Mouse (Mus musculus) cortical plate, adult 2 months (tissue): ENCODE data around the gene Chn2. TPM values are rescaled to one million over a fixed set of nuclear protein-coding genes. Genes with fewer than 3 reads are reported as not detected.

Source experiments
- H3K27ac ChIP-seq: fragments of 200-500 bp; 2 replicates; pipeline ENCODE4 v1.5.1; 2012; ENCODE audit warnings: low read length, control low read depth, inconsistent platforms; ENCODE audit not compliant: insufficient read depth
- H3K4me1 ChIP-seq: fragments of 200-500 bp; 2 replicates; pipeline ENCODE4 v1.6.1; 2011; ENCODE audit warnings: low read length; ENCODE audit not compliant: control insufficient read depth, insufficient read depth
- H3K4me3 ChIP-seq: fragments of 200-500 bp; 2 replicates; pipeline ENCODE4 v1.5.1; 2011; ENCODE audit warnings: mild to moderate bottlenecking, low read length, control low read depth; ENCODE audit not compliant: insufficient read depth
- CTCF ChIP-seq: fragments of 200-500 bp; IDR thresholded peaks from 2 replicates; pipeline ENCODE4 v1.5.1; 2011; ENCODE audit warnings: mild to moderate bottlenecking, control low read depth, low read length; ENCODE audit not compliant: insufficient read depth; ENCODE audit errors: extremely low read depth
- POLR2A ChIP-seq: fragments of 200-500 bp; IDR thresholded peaks from 2 replicates; pipeline ENCODE4 v1.6.1; 2011; ENCODE audit warnings: mild to moderate bottlenecking, low read length, control low read depth; ENCODE audit not compliant: insufficient read depth; ENCODE audit errors: extremely low read depth
- polyA plus RNA-seq: library from polyadenylated mRNA; depleted of rRNA; stranded (reverse); fragments of >200 nt; gene quantifications from 2 replicates; pipeline ENCODE4 v1.2.3, GENCODE M21; 2012

The Chn2 gene
- polyA plus RNA-seq, 1 experiment: 54.9 TPM

DNA sequence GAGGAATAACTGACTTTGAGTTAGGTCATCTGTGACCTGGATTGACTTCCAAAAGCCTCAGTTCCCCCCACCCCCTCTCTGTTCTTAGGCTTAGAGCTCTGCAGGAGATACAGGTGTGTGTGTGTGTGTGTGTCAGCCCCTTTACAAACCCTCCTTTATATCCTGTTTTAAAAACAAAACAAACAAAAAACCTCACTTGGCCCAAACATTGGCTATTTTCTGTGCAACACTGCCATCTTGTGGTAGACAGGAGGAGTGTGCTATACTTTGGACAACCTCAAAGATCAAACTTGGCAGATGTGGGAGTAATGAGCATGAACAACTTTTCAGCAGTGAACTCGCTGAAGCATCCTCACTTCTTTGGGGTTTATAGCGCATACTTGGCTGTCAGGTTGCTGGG is 189.5 kb downstream of the Chn2 start:
- Histone ChIP-seq H3K4me3 (no peak overlapping the region), H3K4me1 (no peaks in the 10 kb centered on the region), H3K27ac (no peak overlapping the region)
- TF ChIP-seq POLR2A: no peak
- peak; percentile 74; the same call in 1 of the 2 replicates for TF ChIP-seq CTCF

DNA sequence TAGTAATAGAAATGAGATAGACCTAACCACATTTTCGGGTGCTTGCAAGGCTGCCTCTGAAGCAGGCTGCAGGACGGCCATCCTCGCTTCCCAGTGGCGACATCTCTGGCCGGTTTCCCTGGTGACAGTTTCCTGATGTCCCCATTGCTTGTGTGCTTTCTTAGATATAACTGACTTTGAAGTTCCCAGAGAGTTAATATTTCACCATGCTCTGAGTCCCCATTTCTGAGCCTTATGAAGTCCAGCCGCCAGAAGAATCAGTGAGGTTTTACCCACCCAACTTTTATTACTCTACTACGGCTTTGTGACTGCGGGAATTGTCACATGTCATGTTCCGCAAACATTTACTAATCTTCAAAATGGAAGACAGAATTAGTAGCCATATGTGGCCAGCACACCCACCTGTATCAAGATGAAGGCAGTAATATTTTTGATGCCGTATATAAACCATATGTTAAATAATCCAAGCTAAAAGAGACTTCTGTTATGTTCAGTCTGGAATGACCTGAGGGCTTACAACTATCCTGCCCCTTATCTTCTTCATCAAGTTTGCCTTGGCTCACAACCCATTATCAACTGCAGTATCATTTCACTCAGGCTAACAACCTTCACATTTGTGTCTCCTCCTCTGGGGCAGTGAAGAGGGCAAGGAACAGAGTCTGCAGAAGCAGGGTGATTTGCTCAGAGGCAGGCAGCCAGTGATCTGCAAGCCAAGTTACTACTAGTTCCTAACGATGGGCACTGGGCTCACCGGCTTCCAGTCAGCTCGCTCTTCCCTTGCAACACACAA is 192.6 kb downstream of the Chn2 start:
- H3K4me1 ChIP-seq: no peaks in the 10 kb centered on the region; the same call in 1 of the 2 replicates
- no peak overlapping the region for H3K27ac ChIP-seq
- no peak overlapping the region for H3K4me3 ChIP-seq
- TF ChIP-seq CTCF: no peak
- no peak for TF ChIP-seq POLR2A

GRCm38 (mm10) chr6:54236441-54236840 is 197.1 kb downstream of the Chn2 start:
- no peaks in the 10 kb centered on the region; the same call in 1 of the 2 replicates for H3K4me1 ChIP-seq
- TF ChIP-seq POLR2A: no peak
- no peak for TF ChIP-seq CTCF
- no peak overlapping the region for H3K27ac ChIP-seq
- no peak overlapping the region for H3K4me3 ChIP-seq

- Histone ChIP-seq H3K4me3 (no peak overlapping the region), H3K4me1 (peaks cover 7% of the 10 kb centered on the region), H3K27ac (peak overlapping the region; percentile 42; the same call in 1 of the 2 replicates)
- TF ChIP-seq POLR2A: no peak
- no peak for TF ChIP-seq CTCF
These were observed 202.4 kb downstream of the Chn2 start for GRCm38 (mm10) chr6:54241761-54242160.

- Histone ChIP-seq H3K27ac (peak overlapping the region; percentile 69; the same call in 1 of the 2 replicates), H3K4me1 (peaks cover 7% of the 10 kb centered on the region), H3K4me3 (no peak overlapping the region)
- no peak for TF ChIP-seq CTCF
These were observed 202.9 kb downstream of the Chn2 start for GRCm38 (mm10) chr6:54242286-54242685.

DNA sequence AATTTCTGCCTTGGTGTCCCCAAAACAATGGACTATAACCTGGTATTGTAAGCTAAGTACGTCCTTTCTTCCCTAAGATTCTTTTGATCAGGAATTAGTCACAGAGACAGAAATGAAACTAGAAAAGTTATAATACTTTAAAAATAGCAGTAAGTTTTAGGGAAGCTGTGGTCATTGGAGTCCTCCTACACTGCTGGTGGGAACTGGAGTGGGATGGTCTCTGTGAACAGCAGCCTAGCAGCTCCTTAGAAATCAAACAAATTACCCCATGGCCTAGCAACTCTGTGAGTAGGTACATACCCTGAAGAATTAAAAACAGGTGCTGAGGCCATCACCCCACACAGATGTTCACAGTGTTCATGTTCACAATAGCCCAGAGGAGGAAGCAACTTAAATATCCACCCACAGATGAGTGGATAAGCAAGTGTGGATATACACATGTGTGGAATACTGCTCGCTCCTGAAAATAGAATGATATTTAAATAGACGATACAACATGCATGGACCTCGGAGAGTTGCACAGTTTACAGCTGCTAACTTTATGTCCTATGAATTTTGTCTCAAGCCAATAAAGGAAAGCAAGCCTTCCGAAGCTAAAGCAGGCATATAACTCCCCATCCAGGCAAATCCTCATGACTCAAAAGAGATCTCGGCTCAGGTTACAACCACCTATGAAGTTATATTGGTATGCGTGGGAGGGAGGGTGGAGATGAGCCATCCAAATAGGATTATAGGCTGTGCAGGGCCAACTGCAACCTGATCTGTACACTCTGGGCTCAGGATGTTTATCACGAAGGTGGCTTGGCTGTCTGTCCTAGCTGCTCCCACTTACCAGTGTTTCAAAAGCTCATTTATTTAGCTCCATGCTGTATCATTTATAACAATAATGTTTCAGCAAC is 209.2 kb downstream of the Chn2 start:
- TF ChIP-seq POLR2A (no peak), CTCF (no peak)
- peaks cover 2% of the 10 kb centered on the region; the same call in 1 of the 2 replicates for H3K4me1 ChIP-seq
- H3K4me3 ChIP-seq: no peak overlapping the region
- no peak overlapping the region for H3K27ac ChIP-seq

DNA sequence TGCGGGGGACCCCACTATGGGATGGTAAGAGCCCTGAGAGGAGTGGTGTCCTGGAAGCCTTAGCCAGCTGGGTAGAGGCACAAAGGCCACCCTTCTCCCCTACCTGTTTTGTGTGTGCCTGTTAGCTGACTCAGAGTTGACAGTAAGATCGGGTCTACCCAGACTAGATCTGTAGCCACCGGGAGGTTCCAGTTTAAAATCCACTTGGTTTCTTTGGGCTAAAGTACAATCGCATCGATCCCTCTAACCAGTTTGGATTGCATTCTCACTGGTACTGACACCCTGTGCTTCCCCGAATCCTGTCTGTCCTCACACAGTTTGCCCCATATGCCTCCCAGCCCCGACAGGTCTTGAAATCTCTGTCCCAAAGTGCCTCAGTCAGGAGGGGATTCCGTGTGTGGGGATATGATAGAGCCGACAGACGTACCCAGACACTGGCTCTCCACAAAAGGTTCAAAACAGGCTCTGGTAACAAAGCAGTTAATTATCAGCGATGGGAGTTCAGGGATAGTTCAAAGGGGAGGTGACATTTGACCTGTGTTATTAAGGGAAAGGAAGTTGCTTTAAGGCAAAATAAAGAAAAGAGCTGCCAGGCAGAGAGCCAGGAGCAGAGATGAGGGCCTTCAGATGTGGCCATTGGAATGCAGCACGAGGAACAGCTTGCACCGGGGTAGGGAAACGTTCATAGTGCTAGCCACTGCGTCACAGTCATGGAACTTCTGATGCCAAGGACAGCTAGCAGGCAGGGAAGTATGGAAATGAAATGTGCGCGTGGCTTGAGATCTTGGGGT is 212.2 kb downstream of the Chn2 start:
- Histone ChIP-seq H3K4me3 (no peak overlapping the region), H3K4me1 (peaks cover 2% of the 10 kb centered on the region; the same call in 1 of the 2 replicates)
- TF ChIP-seq POLR2A (no peak), CTCF (no peak)

GRCm38 (mm10) chr6:54253206-54253605 is 213.9 kb downstream of the Chn2 start:
- no peak overlapping the region for H3K27ac ChIP-seq
- peaks cover 2% of the 10 kb centered on the region for H3K4me1 ChIP-seq
- H3K4me3 ChIP-seq: no peak overlapping the region
- TF ChIP-seq POLR2A (no peak), CTCF (peak; percentile 47)

More for the DNA sequence above, 212.2 kb downstream of the Chn2 start:
- no peak overlapping the region for H3K27ac ChIP-seq

GRCm38 (mm10) chr6:54253881-54254280 is 214.5 kb downstream of the Chn2 start:
- no peak overlapping the region for H3K27ac ChIP-seq
- H3K4me3 ChIP-seq: no peak overlapping the region

More at GRCm38 (mm10) chr6:54253881-54254280, 214.5 kb downstream of the Chn2 start:
- no peak for TF ChIP-seq CTCF
- TF ChIP-seq POLR2A: no peak
- peaks cover 2% of the 10 kb centered on the region for H3K4me1 ChIP-seq
